Mouse (Mus musculus) forebrain, embryonic 16.5 days (tissue): Measurements from ENCODE around the gene Psors1c2. TPM values are rescaled to one million over a fixed set of nuclear protein-coding genes. Genes with fewer than 3 reads are reported as not detected.

Source experiments
- ATAC-seq: fragments of 200-750 bp; cut with Nextera tagmentation; 2 replicates; pipeline ENCODE4 v1.8.0; 2017; ENCODE audit warnings: mild to moderate bottlenecking, moderate library complexity
- H3K27ac ChIP-seq: fragments of 300-500 bp; sonication (generic); 2 replicates; pipeline ENCODE4 v1.5.1; 2014; ENCODE audit warnings: low read length, control low read depth
- H3K27me3 ChIP-seq: fragments of 300-500 bp; sonication (generic); replicated peaks from 2 replicates; pipeline ENCODE4 v1.6.1; 2014; ENCODE audit warnings: low read length; ENCODE audit not compliant: control insufficient read depth, insufficient read depth
- H3K36me3 ChIP-seq: fragments of 300-500 bp; sonication (generic); 2 replicates; pipeline ENCODE4 v1.6.1; 2014; ENCODE audit not compliant: control insufficient read depth, insufficient read depth
- H3K4me1 ChIP-seq: fragments of 300-500 bp; sonication (generic); replicated peaks from 2 replicates; pipeline ENCODE4 v1.6.1; 2014; ENCODE audit warnings: low read length; ENCODE audit not compliant: control insufficient read depth, insufficient read depth
- H3K4me2 ChIP-seq: fragments of 300-500 bp; sonication (generic); 2 replicates; pipeline ENCODE4 v1.6.1; 2014; ENCODE audit warnings: mild to moderate bottlenecking, low read length, control low read depth
- H3K4me3 ChIP-seq: fragments of 300-500 bp; sonication (generic); replicated peaks from 2 replicates; pipeline ENCODE4 v1.5.1; 2014; ENCODE audit warnings: mild to moderate bottlenecking, low read length, control low read depth
- H3K9ac ChIP-seq: fragments of 300-500 bp; sonication (generic); replicated peaks from 2 replicates; pipeline ENCODE4 v1.6.1; 2014; ENCODE audit warnings: low read depth, low read length, control low read depth
- H3K9me3 ChIP-seq: fragments of 300-500 bp; sonication (generic); 2 replicates; pipeline ENCODE4 v1.6.1; 2016; ENCODE audit warnings: low read length; ENCODE audit not compliant: control insufficient read depth
- WGBS: fragments of 180-500 bp; shearing (Covaris S2); extraction: QIAGEN DNeasy Blood & Tissue Kit; methylation state at CpG from one replicate; pipeline ENCODE4 v1.1.7; 2014; 5-methylcytosine and 5-hydroxymethylcytosine counted together
- polyA plus RNA-seq: library from polyadenylated mRNA; unstranded; fragments of >200 nt; fragmentation: Nextera tagmentation; extraction: Ambion mirVana; gene quantifications from 2 replicates; pipeline ENCODE4 v1.2.1, GENCODE M21; 2015

Gene Psors1c2
- polyA plus RNA-seq, 1 experiment from 2014 or later: 1.7 TPM

- H3K9ac ChIP-seq: peak overlapping the region; percentile 55
- peak overlapping the region; percentile 90 for H3K4me2 ChIP-seq
- no peaks in the 10 kb centered on the region for H3K9me3 ChIP-seq
- H3K27me3 ChIP-seq: no peaks in the 10 kb centered on the region
- H3K27ac ChIP-seq: no peak overlapping the region
- H3K4me1 ChIP-seq: peaks cover 17% of the 10 kb centered on the region
- ATAC-seq: peak; percentile 30
- WGBS: 5% methylated on average over 25 of the region's 25 CpGs
- H3K36me3 ChIP-seq: no peaks in the 10 kb centered on the region
- H3K4me3 ChIP-seq: peak overlapping the region; percentile 71
Measured at GRCm38 (mm10) chr17:35515911-35516640, 16.9 kb upstream of the Psors1c2 start.

GRCm38 (mm10) chr17:35516652-35517500 lies 16.1 kb upstream of the Psors1c2 start, which contains the start of the genes Tcf19 and Cchcr1:
Tcf19 (minus strand) TSS chr17:35516824.
Cchcr1 (plus strand) TSS chr17:35517100.
- WGBS: 1% methylated on average over 59 of the region's 67 CpGs
- H3K9me3 ChIP-seq: no peaks in the 10 kb centered on the region
- ATAC-seq: peak; percentile 98
- H3K4me3 ChIP-seq: peak within 1 kb of the TSS; percentile 71
- no peak within 1 kb of the TSS for H3K27ac ChIP-seq
- peak within 1 kb of the TSS; percentile 55 for H3K9ac ChIP-seq
- peak within 1 kb of the TSS; percentile 90 for H3K4me2 ChIP-seq
- no peaks in the 10 kb centered on the region for H3K36me3 ChIP-seq
- H3K27me3 ChIP-seq: no peaks in the 10 kb centered on the region
- peaks cover 17% of the 10 kb centered on the region for H3K4me1 ChIP-seq

- WGBS: 6% methylated on average over 12 of the region's 12 CpGs
- Histone ChIP-seq H3K27ac (no peak overlapping the region), H3K9ac (peak overlapping the region; percentile 39), H3K4me1 (peaks cover 17% of the 10 kb centered on the region), H3K4me3 (peak overlapping the region; percentile 71), H3K4me2 (peak overlapping the region; percentile 90), H3K36me3 (no peaks in the 10 kb centered on the region), H3K27me3 (no peaks in the 10 kb centered on the region), H3K9me3 (no peaks in the 10 kb centered on the region)
- no peak for ATAC-seq
Measured at GRCm38 (mm10) chr17:35517526-35517925, 15.5 kb upstream of the Psors1c2 start.

DNA sequence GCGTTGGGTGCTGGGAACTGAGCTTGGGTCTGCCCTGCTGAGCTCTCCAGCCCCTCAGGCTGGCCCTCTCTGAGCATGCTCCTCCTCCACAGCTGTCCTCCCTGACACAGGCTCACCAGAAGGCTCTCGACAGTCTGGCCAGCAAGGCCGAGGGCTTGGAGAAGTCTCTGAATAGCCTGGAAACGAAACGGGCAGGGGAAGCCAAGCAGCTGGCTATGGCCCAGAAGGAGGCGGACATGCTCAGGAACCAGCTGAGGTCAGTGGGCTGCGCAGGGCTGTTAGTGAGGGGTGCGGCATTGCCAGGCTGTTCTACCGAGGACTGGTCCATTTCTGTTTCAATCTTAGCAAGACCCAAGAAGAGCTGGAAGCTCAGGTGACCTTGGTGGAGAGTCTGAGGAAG lies 8.6 kb upstream of the Psors1c2 start:
- no peak for ATAC-seq
- Histone ChIP-seq H3K9ac (no peak overlapping the region), H3K36me3 (no peaks in the 10 kb centered on the region; the same call in 1 of the 2 replicates), H3K4me2 (no peak overlapping the region), H3K27me3 (no peaks in the 10 kb centered on the region), H3K4me3 (no peak overlapping the region), H3K27ac (no peak overlapping the region), H3K9me3 (no peaks in the 10 kb centered on the region), H3K4me1 (no peaks in the 10 kb centered on the region)
- WGBS: 90% methylated on average over 9 of the region's 9 CpGs

- no peak for ATAC-seq
- Histone ChIP-seq H3K36me3 (no peaks in the 10 kb centered on the region; the same call in 1 of the 2 replicates), H3K27ac (no peak overlapping the region), H3K27me3 (no peaks in the 10 kb centered on the region), H3K9me3 (no peaks in the 10 kb centered on the region), H3K4me3 (no peak overlapping the region), H3K4me1 (no peaks in the 10 kb centered on the region), H3K4me2 (no peak overlapping the region), H3K9ac (no peak overlapping the region)
- WGBS: 79% methylated on average over 8 of the region's 8 CpGs
Measured at GRCm38 (mm10) chr17:35526644-35527043, 6.4 kb upstream of the Psors1c2 start.

GRCm38 (mm10) chr17:35532360-35532759 lies 641 bp upstream of the Psors1c2 start:
- Histone ChIP-seq H3K9ac (no peak overlapping the region), H3K4me3 (no peak overlapping the region), H3K36me3 (no peaks in the 10 kb centered on the region; the same call in 1 of the 2 replicates), H3K4me2 (no peak overlapping the region), H3K27me3 (no peaks in the 10 kb centered on the region), H3K27ac (no peak overlapping the region), H3K9me3 (no peaks in the 10 kb centered on the region), H3K4me1 (no peaks in the 10 kb centered on the region)
- WGBS: 22% methylated on average over 3 of the region's 3 CpGs
- ATAC-seq: no peak

- peak; percentile 80 for ATAC-seq
- Histone ChIP-seq H3K4me2 (no peak overlapping the region), H3K9me3 (no peaks in the 10 kb centered on the region), H3K9ac (no peak overlapping the region), H3K36me3 (no peaks in the 10 kb centered on the region), H3K27me3 (no peaks in the 10 kb centered on the region), H3K27ac (no peak overlapping the region), H3K4me1 (no peaks in the 10 kb centered on the region), H3K4me3 (no peak overlapping the region)
- 7% methylated on average over 6 of the region's 6 CpGs for WGBS
Measured at GRCm38 (mm10) chr17:35534343-35534742, 1.3 kb downstream of the Psors1c2 start.

DNA sequence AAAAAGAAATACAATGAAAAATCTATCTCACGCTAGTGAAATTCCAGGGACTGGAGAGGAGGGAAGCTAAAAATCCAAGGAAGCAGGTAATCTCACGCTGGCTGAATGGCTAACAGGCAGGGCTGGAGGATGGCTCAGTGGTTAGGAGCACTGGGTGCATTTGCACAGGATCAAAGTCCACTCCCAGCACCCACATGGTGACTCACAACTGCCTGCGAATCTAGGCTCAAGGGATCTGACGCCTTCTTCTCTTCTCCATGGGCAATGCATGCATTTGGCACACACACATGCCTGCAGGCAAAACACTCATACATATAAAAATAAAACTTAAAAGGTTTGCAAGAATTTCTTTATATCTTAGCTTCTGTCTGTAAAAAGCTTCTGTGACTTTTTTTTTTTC lies 4.4 kb downstream of the Psors1c2 start:
- ATAC-seq: no peak
- no peaks in the 10 kb centered on the region for H3K27me3 ChIP-seq
- no peak overlapping the region for H3K4me3 ChIP-seq
- H3K36me3 ChIP-seq: no peaks in the 10 kb centered on the region
- H3K9me3 ChIP-seq: no peaks in the 10 kb centered on the region
- no peak overlapping the region for H3K9ac ChIP-seq
- WGBS: 87% methylated on average over 4 of the region's 4 CpGs
- H3K27ac ChIP-seq: no peak overlapping the region
- no peak overlapping the region for H3K4me2 ChIP-seq
- H3K4me1 ChIP-seq: no peaks in the 10 kb centered on the region

GRCm38 (mm10) chr17:35538476-35538875 lies 5.5 kb downstream of the Psors1c2 start:
- no peak for ATAC-seq
- H3K9me3 ChIP-seq: no peaks in the 10 kb centered on the region
- H3K27ac ChIP-seq: no peak overlapping the region
- WGBS: 87% methylated on average over 1 of the region's 1 CpGs
- H3K4me1 ChIP-seq: no peaks in the 10 kb centered on the region; the same call in 1 of the 2 replicates
- no peaks in the 10 kb centered on the region for H3K27me3 ChIP-seq
- H3K9ac ChIP-seq: no peak overlapping the region
- H3K36me3 ChIP-seq: no peaks in the 10 kb centered on the region
- H3K4me3 ChIP-seq: no peak overlapping the region
- H3K4me2 ChIP-seq: no peak overlapping the region
